Mouse (Mus musculus) spleen, postnatal 10 days (tissue): ENCODE data around the gene Alkbh3.

Experiments
- DNase-seq, 2 experiments: peaks; one replicate each; pipeline ENCODE4 v3.0.0; 2021 to 2022; ENCODE audit warnings: low spot score in 2 of 2

Alkbh3 gene

DNA sequence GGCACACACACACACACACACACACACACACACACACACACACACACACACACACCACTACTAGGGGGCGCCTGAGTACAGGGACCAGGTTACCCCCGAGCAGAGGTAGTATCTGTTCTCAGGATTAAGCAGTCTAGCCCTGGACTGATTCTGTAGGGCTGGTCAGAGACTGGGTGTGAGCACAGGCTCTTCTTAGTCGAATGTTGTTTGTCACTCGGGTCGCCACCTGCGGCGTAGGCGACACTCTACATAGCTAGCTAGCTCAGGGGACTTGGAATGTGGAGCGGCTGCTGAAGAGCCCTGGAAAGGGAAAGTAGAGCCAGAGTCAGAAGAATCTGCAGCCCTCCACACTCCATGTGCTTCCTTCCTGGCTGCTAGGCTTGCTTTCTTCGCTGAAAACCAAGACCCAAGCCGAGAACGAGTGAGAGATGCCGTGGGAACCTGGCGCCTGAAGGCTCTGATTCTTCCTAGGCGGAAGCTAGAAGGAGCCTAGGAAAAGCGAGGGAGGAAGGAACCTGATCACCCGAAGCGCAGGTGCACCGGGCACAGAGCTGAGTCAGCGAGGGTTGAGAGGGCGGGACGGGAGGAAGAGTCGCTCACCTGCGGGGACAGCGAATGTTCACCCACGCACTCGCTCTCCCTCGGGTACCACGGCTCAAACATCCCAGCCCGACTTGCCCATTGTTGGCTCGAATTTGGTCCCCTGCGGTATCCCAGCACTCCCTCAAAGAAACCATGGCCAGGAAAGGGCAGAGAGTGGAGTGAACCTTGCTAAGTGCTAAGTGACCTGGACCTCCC lies 55.6 kb downstream of the Alkbh3 start:
- no peak for DNase-seq

- DNase-seq: no peak
Observed at GRCm38 (mm10) chr2:93953726-93954125, 56.9 kb downstream of the Alkbh3 start.

GRCm38 (mm10) chr2:93946976-93947375 lies 63.6 kb downstream of the Alkbh3 start:
- no peak for DNase-seq

GRCm38 (mm10) chr2:93944855-93945254 lies 65.8 kb downstream of the Alkbh3 start:
- no peak for DNase-seq

- DNase-seq: no peak
Observed at GRCm38 (mm10) chr2:93944099-93944498, 66.5 kb downstream of the Alkbh3 start.

GRCm38 (mm10) chr2:93941670-93942069 lies 68.9 kb downstream of the Alkbh3 start:
- no peak for DNase-seq

DNA sequence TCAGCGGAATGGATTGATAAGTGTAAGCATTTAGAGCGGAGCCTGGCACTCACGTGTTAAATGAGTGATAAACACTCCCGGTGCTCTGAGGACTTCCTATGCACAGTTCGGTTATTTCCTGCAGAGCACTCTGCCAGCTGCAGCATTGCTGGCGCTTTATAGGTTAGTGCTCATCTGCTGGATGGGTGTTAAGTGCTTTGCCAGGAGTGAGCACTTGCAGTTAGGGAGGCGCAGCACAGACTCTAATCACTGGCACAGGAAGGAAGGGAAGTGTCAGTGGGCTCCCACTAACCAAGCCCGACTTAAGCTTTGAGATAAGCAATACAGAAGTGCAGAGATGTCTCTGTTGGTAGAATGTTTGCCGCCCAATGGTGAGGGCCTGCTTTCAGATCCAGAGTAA lies 72.1 kb downstream of the Alkbh3 start:
- no peak for DNase-seq
